In genomic region chr15:97787799-97788667, GRCm38 (mm10) we compare ENCODE assay signal across 8 mouse cellular contexts. TPM values are rescaled to one million over a fixed set of nuclear protein-coding genes. Genes with fewer than 3 reads are reported as not detected.
DNase-seq lines count a peak whose midpoint lies in the region; ATAC-seq and TF ChIP-seq lines count a peak whose summit lies in the region.

No protein-coding gene starts in this region.

- no peak for TF ChIP-seq POLR2A in spleen, adult 2 months (IDR thresholded peaks at IDR 0.05; ENCODE audit: low read depth, low read length)
- TF ChIP-seq POLR2A in olfactory bulb, adult 2 months (IDR thresholded peaks at IDR 0.05; ENCODE audit: insufficient read depth, low read depth, low read length), result 0 out of 2 replicates have a peak, but pooled peaks have one; percentile 14

- H3K4me3 ChIP-seq in heart, embryonic 13.5 days, result peak overlapping the region; percentile 75; the same call in 1 of the 2 replicates
- H3K4me3 ChIP-seq in spleen, adult 2 months (ENCODE audit: extremely low read depth, insufficient read depth, insufficient read length), result no peak overlapping the region
- no peak overlapping the region for H3K4me3 ChIP-seq in olfactory bulb, adult 2 months (ENCODE audit: insufficient read depth, low read depth, low read length)

- TF ChIP-seq CTCF in spleen, adult 2 months (IDR thresholded peaks at IDR 0.05; ENCODE audit: extremely low read depth, insufficient read depth, insufficient read length, insufficient replicate concordance), result no peak
- no peak for TF ChIP-seq CTCF in olfactory bulb, adult 2 months (IDR thresholded peaks at IDR 0.05; ENCODE audit: insufficient read depth, low read depth, low read length)

- no peak for DNase-seq in heart, adult 9 months (ENCODE audit: low spot score in 2 of 2)
- DNase-seq in spleen, adult 2 months (ENCODE audit: low read depth in 1 of 2, low spot score in 2 of 2), result no peak
- no peak for DNase-seq in spleen, adult 12 weeks (ENCODE audit: low spot score)
- DNase-seq in testis, postnatal 14 days (ENCODE audit: low spot score), result no peak
- no peak for DNase-seq in frontal cortex, postnatal 10 days (ENCODE audit: low spot score in 2 of 2)

- peaks cover 36% of the 10 kb centered on the region for H3K36me3 ChIP-seq in heart, embryonic 13.5 days
- H3K36me3 ChIP-seq in spleen, adult 2 months (ENCODE audit: control insufficient read depth, insufficient read depth, low read length), result peaks cover 6% of the 10 kb centered on the region

- H3K27ac ChIP-seq in heart, embryonic 13.5 days (replicated peaks), result peak overlapping the region; percentile 82
- H3K27ac ChIP-seq in spleen, adult 2 months (ENCODE audit: insufficient read depth, low read length), result peak overlapping the region; percentile 39; the same call in 1 of the 2 replicates
- peak overlapping the region; percentile 38 for H3K27ac ChIP-seq in olfactory bulb, adult 2 months (ENCODE audit: insufficient read depth, low read depth, low read length)

- no peaks in the 10 kb centered on the region for H3K9me3 ChIP-seq in heart, embryonic 13.5 days

- H3K4me2 ChIP-seq in heart, embryonic 13.5 days, result peak overlapping the region; percentile 85

- no peak for ATAC-seq in heart, embryonic 13.5 days (ENCODE audit: extremely low read depth, insufficient number of reproducible peaks, low FRiP score, low TSS enrichment)
- peak; percentile 16 for ATAC-seq in granulocyte monocyte progenitor cell, adult 5-6 weeks (replicated peaks; ENCODE audit: poor library complexity, severe bottlenecking)

- peaks cover 44% of the 10 kb centered on the region for H3K4me1 ChIP-seq in heart, embryonic 13.5 days
- H3K4me1 ChIP-seq in spleen, adult 2 months (ENCODE audit: control insufficient read depth, insufficient read depth, insufficient read length), result peaks cover 6% of the 10 kb centered on the region; the same call in 1 of the 2 replicates
- H3K4me1 ChIP-seq in olfactory bulb, adult 2 months (ENCODE audit: control insufficient read depth, insufficient read depth, low read length), result peaks cover 42% of the 10 kb centered on the region

- H3K27me3 ChIP-seq in heart, embryonic 13.5 days (replicated peaks), result no peaks in the 10 kb centered on the region
- no peaks in the 10 kb centered on the region for H3K27me3 ChIP-seq in spleen, adult 2 months (ENCODE audit: control insufficient read depth, insufficient read depth, low read length)

- WGBS in heart, embryonic 13.5 days, result 67% methylated on average over 19 of the region's 19 CpGs
- WGBS in spleen, adult 2 months, result 61% methylated on average over 19 of the region's 19 CpGs
- 52% methylated on average over 19 of the region's 19 CpGs for WGBS in olfactory bulb, adult 2 months

- peak overlapping the region; percentile 68; the same call in 1 of the 2 replicates for H3K9ac ChIP-seq in heart, embryonic 13.5 days

RNA-seq across cellular contexts. Expression of gene Slc48a1, which starts 9.7 kb away (rescaled TPM):
- 70.2 and 70.8 TPM in 2 replicates for polyA plus RNA-seq in heart, embryonic 13.5 days (2015; fragmentation: Nextera tagmentation; extraction: Ambion mirVana)
- 94.0 and 117 TPM in 2 replicates for polyA plus RNA-seq in spleen, adult 2 months (2012; rRNA removed)
- 97.0 and 99.2 TPM in 2 replicates for total RNA-seq in granulocyte monocyte progenitor cell, adult 5-6 weeks (2014; fragmentation: Nextera tagmentation)
- total RNA-seq in granulocyte monocyte progenitor cell, adult 5-6 weeks (2017), result 67.6 and 71.6 TPM in 2 replicates
- polyA plus RNA-seq in olfactory bulb, adult 2 months (2012; ENCODE audit: insufficient read depth, insufficient read length, low replicate concordance, missing spikeins), result not detected in 2 replicates

RNA-seq across cellular contexts. Expression of gene Rapgef3, which starts 20.3 kb away (rescaled TPM):
- 22.1 and 25.4 TPM in 2 replicates for polyA plus RNA-seq in heart, embryonic 13.5 days (2015; fragmentation: Nextera tagmentation; extraction: Ambion mirVana)
- polyA plus RNA-seq in spleen, adult 2 months (2012; rRNA removed), result 28.8 and 33.6 TPM in 2 replicates
- 8.4 and 33.0 TPM in 2 replicates for total RNA-seq in granulocyte monocyte progenitor cell, adult 5-6 weeks (2014; fragmentation: Nextera tagmentation)
- 11.9 and 19.1 TPM in 2 replicates for total RNA-seq in granulocyte monocyte progenitor cell, adult 5-6 weeks (2017)
- polyA plus RNA-seq in olfactory bulb, adult 2 months (2012; ENCODE audit: insufficient read depth, insufficient read length, low replicate concordance, missing spikeins), result not detected in 2 replicates

RNA-seq across cellular contexts. Expression of gene Hdac7, which starts 56.3 kb away (rescaled TPM):
- 23.4 and 23.7 TPM in 2 replicates for polyA plus RNA-seq in heart, embryonic 13.5 days (2015; fragmentation: Nextera tagmentation; extraction: Ambion mirVana)
- polyA plus RNA-seq in spleen, adult 2 months (2012; rRNA removed), result 104 and 137 TPM in 2 replicates
- total RNA-seq in granulocyte monocyte progenitor cell, adult 5-6 weeks (2014; fragmentation: Nextera tagmentation), result 33.3 and 52.1 TPM in 2 replicates
- 3.5 and 6.1 TPM in 2 replicates for total RNA-seq in granulocyte monocyte progenitor cell, adult 5-6 weeks (2017)
- 147 TPM in 1 of 2 replicates, not detected in the other for polyA plus RNA-seq in olfactory bulb, adult 2 months (2012; ENCODE audit: insufficient read depth, insufficient read length, low replicate concordance, missing spikeins)

RNA-seq across cellular contexts. Expression of gene Endou, which starts 56.9 kb away (rescaled TPM):
- 0.23 and 0.45 TPM in 2 replicates for polyA plus RNA-seq in heart, embryonic 13.5 days (2015; fragmentation: Nextera tagmentation; extraction: Ambion mirVana)
- 3.0 and 4.1 TPM in 2 replicates for polyA plus RNA-seq in spleen, adult 2 months (2012; rRNA removed)
- total RNA-seq in granulocyte monocyte progenitor cell, adult 5-6 weeks (2014; fragmentation: Nextera tagmentation), result 0.53 and 2.8 TPM in 2 replicates
- 1.7 and 2.2 TPM in 2 replicates for total RNA-seq in granulocyte monocyte progenitor cell, adult 5-6 weeks (2017)
- not detected in 2 replicates for polyA plus RNA-seq in olfactory bulb, adult 2 months (2012; ENCODE audit: insufficient read depth, insufficient read length, low replicate concordance, missing spikeins)
